Mouse (Mus musculus) cerebellum, adult 18-20 months (tissue): ENCODE measurements at regions not wholly inside any gene's neighbourhood (a gene's known extent, or its start where the extent isn't known, plus 50 kb on each side); places are given as distances from the start of the nearest gene placed in this dataset.

ENCODE experiments used
- DNase-seq, 2 experiments: peaks; one replicate each; pipeline ENCODE4 v3.0.0; 2021

- DNase-seq, result no peak
Observed at GRCm38 (mm10) chr5:49909483-49909882, 149.3 kb downstream of the Adgra3 start.

DNA sequence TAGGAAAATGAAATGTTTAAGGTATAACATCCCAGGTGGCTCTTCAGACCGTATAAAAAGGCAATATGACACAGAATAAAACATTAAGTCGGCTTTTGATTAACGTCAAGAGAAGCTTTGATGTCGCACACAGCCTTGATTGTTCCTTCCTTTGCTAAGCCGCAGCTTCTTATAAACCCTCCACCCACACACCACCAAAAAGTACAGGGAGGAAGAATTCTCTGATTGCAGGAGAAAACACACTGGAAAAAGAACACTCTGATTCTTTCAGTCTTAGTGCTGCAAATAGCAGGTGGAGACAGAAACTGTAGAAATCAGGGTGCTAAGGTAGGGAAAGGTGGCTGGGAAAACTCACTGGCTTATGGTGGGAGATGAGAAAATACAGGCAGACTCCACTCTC lies 162.7 kb downstream of the Adgra3 start:
- DNase-seq, result no peak

GRCm38 (mm10) chr5:49880383-49880782 lies 178.4 kb downstream of the Adgra3 start:
- DNase-seq, result no peak

- DNase-seq, result no peak
Observed at GRCm38 (mm10) chr5:49876240-49876639, 182.6 kb downstream of the Adgra3 start.

- DNase-seq, result peak; percentile 39 to 50
Observed at GRCm38 (mm10) chr5:49857202-49857601, 201.6 kb downstream of the Adgra3 start.

- no peak for DNase-seq
Observed at GRCm38 (mm10) chr5:49856036-49856435, 202.8 kb downstream of the Adgra3 start.

- peak in 1 of 2 experiments; percentile 12 for DNase-seq
Observed at GRCm38 (mm10) chr5:49848680-49849079, 210.1 kb downstream of the Adgra3 start.

DNA sequence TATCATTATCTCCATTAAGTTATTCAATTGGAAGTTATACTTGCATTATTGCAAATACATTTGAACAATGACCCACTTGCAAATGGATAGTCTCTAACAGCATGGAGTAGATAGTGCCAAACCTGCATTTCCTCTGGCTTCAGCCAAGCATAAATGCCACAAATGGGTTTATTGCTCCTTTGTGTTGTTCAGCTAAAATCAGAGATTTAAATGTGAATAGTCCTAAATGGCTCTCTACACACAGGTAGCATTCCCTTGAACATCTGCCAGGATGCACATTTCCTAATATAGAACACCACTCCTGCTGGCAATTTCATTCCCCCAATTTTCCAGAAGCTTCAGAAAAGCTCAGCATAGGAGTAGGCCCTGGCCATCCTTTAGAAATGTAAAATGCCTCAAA lies 210.6 kb downstream of the Adgra3 start:
- DNase-seq, result peak; percentile 61 to 62

GRCm38 (mm10) chr5:49818832-49819231 lies 240.0 kb downstream of the Adgra3 start:
- no peak for DNase-seq

DNA sequence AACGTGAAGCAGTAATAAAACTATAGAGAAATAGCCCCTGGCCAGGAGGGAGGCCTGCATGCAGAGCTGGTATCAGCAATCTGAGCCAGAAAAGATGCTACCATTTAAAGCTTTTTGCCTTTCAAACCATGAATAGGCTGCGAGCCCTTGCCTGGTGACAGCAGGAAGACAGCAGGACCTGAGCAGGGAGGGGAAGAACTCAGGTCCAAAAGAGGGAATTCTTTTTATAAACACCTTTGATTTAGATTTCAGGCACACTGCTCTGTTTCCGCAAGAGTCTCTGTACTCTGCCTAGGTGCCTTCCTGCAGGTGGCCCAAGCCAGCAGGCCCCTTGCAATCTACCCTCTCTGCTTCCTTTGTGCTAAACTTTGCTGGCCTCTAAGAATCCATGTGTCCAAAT lies 242.1 kb downstream of the Adgra3 start:
- peak; percentile 70 to 85 for DNase-seq

- no peak for DNase-seq
Observed at GRCm38 (mm10) chr5:49813335-49813734, 245.5 kb downstream of the Adgra3 start.

GRCm38 (mm10) chr5:49788494-49789160 lies 263.9 kb upstream of the Kcnip4 start:
- peak; percentile 77 to 80 for DNase-seq

DNA sequence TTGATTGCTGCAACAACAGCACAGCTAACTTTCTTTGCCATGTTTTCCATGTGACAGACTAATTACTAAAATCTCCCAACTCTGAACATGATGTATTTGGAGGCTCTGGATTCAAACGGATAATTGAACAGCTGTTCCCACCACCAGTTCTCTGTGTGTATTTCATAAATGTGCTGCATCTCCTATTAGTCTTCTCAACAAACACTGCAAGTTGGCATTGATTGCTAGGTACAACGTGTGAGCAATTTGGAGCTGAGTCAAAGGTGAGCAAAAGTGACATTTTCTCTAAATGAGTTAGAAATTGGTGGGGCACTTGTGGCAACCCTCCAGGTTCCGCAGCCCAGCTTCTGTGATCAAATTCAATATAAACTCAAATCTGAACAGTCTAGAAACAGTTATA lies 259.0 kb upstream of the Kcnip4 start:
- no peak for DNase-seq

- DNase-seq, result no peak
Observed at GRCm38 (mm10) chr5:49761054-49761453, 236.3 kb upstream of the Kcnip4 start.

DNA sequence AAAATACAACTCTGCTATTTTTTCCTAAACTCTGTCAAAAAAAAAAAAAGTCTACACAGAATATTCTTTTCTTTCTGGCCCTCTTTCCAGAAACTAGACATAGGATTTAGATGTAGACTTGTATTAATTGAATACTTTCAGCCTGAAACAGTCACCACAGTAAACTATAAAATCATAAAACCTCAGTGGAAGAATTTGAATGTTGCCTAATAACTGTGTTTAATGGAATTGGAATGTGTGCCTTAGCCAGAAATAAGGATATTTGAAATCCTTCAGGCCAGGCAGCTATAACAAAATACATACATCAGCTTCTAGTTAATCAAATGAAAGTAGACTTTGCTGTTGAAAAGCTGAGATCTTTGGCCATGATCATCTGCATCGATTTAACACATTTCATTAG lies 230.8 kb upstream of the Kcnip4 start:
- no peak for DNase-seq

- no peak for DNase-seq
Observed at GRCm38 (mm10) chr5:49712607-49713006, 187.9 kb upstream of the Kcnip4 start.

GRCm38 (mm10) chr5:49682156-49682555 lies 157.4 kb upstream of the Kcnip4 start:
- DNase-seq, result peak in 1 of 2 experiments; percentile 19

- DNase-seq, result peak in 1 of 2 experiments; percentile 38
Observed at GRCm38 (mm10) chr5:49681514-49681913, 156.8 kb upstream of the Kcnip4 start.

- DNase-seq, result no peak
Observed at GRCm38 (mm10) chr5:49675885-49676284, 151.2 kb upstream of the Kcnip4 start.

DNA sequence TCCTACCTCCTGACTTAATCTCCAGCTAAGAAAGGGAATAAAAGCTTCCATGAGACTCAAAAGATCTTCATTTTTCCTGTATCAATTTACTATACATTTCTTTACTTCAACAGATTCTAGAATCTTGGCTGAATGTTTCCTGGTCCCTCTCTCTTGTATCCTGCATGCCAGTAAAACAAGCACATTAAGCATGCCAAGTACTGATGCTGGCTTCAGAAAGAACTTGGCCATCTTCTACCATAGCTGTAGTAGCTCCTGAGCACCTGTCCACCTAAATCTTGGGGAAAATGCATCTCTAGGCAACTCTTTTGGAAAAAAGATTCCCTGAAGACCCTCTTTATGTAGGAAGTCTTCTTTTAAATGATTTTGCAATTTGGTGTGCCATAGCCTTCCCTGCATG lies 140.5 kb upstream of the Kcnip4 start:
- peak in 1 of 2 experiments; percentile 24 for DNase-seq

- no peak for DNase-seq
Observed at GRCm38 (mm10) chr5:49663928-49664327, 139.2 kb upstream of the Kcnip4 start.

GRCm38 (mm10) chr5:49662096-49662495 lies 137.4 kb upstream of the Kcnip4 start:
- peak; percentile 63 to 80 for DNase-seq

DNA sequence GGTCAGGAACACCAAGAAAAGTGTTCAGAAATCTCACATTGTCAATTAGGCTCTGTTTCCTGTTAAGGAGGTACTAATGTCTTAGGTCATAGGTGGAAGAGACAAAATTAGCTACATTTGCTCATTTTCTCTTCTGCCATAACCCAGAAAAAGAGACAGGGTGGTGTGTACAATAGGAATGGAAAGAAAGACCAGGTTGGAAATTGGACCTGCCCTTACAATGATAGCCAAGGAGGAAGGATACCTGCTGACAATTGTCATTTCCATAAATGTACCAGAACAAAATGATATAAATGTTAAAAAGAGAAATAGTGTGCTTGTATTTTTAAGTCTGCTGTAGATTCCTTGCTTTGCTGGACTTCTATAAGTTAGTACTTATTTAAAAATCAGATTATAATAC lies 135.9 kb upstream of the Kcnip4 start:
- DNase-seq, result no peak

GRCm38 (mm10) chr5:49650953-49651352 lies 126.2 kb upstream of the Kcnip4 start:
- no peak for DNase-seq

DNA sequence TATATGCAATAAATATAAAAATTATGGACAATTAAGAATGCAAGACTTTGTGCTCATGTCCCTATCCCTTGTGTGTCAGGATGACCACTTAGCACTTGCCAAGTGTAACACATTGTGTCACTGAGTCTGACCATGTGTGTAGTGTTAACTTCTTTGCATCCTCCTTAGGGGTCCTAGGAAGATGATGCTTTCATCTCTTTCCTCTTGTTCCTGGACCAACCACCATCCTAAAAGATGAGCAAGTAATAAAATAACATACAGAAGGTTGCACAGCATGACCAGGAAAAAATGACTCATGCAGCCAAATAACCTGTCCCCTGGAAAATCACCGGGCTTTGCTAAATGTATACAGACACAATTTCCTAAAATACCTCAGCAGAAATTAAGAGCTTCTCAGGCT lies 121.1 kb upstream of the Kcnip4 start:
- DNase-seq, result peak; percentile 77 to 78
